Mouse (Mus musculus) limb, embryonic 12.5 days (tissue): ENCODE data around the gene Adgrd1. TPM values are rescaled to one million over a fixed set of nuclear protein-coding genes. Genes with fewer than 3 reads are reported as not detected.

Experiments used
- ATAC-seq: fragments of 200-750 bp; cut with Nextera tagmentation; 2 replicates; pipeline ENCODE4 v1.8.0; 2017; ENCODE audit warnings: low read depth, moderate TSS enrichment; ENCODE audit not compliant: insufficient number of reproducible peaks, insufficient read depth, low FRiP score, low TSS enrichment
- H3K27ac ChIP-seq: fragments of 300-500 bp; sonication (generic); 2 replicates; pipeline ENCODE4 v1.5.1; 2016; ENCODE audit warnings: mild to moderate bottlenecking, moderate library complexity
- H3K27me3 ChIP-seq: fragments of 300-500 bp; sonication (generic); 2 replicates; pipeline ENCODE4 v1.6.1; 2016; ENCODE audit warnings: mild to moderate bottlenecking, moderate library complexity
- H3K36me3 ChIP-seq: fragments of 300-500 bp; sonication (generic); 2 replicates; pipeline ENCODE4 v1.6.1; 2016; ENCODE audit warnings: mild to moderate bottlenecking, moderate library complexity
- H3K4me1 ChIP-seq: fragments of 300-500 bp; sonication (generic); replicated peaks from 2 replicates; pipeline ENCODE4 v1.6.1; 2016
- H3K4me2 ChIP-seq: fragments of 300-500 bp; sonication (generic); 2 replicates; pipeline ENCODE4 v1.6.1; 2016; ENCODE audit warnings: mild to moderate bottlenecking, moderate library complexity
- H3K4me3 ChIP-seq: fragments of 300-500 bp; sonication (generic); replicated peaks from 2 replicates; pipeline ENCODE4 v1.5.1; 2016; ENCODE audit warnings: mild to moderate bottlenecking
- H3K9ac ChIP-seq: fragments of 300-500 bp; sonication (generic); replicated peaks from 2 replicates; pipeline ENCODE4 v1.6.1; 2016; ENCODE audit warnings: mild to moderate bottlenecking, moderate library complexity
- H3K9me3 ChIP-seq: fragments of 300-500 bp; sonication (generic); 2 replicates; pipeline ENCODE4 v1.6.1; 2016; ENCODE audit warnings: mild to moderate bottlenecking, moderate library complexity
- WGBS: fragments of 180-500 bp; shearing (Covaris S2); methylation state at CpG from one replicate; pipeline ENCODE4 v1.1.7; 2016; 5-methylcytosine and 5-hydroxymethylcytosine counted together
- polyA plus RNA-seq: library from polyadenylated mRNA; unstranded; fragments of >200 nt; fragmentation: Nextera tagmentation; extraction: Ambion mirVana; gene quantifications from 2 replicates; pipeline ENCODE4 v1.2.1, GENCODE M21; 2016

The Adgrd1 gene
- polyA plus RNA-seq, 1 experiment from 2014 or later, result not detected

DNA sequence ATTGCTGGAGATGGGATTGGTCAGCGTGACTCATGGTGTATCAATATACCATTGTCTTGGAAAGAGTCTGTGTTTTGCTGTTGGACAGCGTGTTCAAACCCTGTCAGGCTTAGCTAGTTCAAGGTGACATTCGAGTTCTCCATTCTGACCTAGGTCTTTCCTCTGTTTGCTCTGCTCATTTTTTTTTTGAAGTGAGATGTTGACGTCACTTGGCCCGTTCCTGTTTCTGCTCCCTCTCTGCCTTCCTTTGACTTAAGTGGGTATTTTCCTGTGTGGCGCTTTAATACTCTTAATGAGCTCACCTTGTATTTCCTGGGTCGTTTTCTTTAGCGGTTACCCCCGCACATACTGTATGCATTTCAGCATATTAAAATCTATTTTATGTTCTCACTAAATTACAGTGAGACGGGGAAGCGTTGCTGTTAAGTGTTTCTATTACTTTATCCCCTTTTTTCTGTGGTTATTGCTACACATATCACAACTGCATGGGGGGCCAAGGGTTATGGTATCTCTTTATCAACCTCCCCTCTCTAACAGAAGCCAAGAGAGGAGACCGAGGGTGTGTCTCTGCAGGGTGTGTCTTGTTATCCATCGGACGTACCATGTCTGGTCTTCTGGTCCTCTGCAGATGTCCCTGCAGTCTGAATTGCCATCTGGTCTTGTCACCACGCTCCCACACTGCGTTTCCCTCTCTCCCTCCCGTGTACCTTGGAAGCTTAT is 83.6 kb downstream of the Adgrd1 start:
- H3K4me1 ChIP-seq, result no peaks in the 10 kb centered on the region
- H3K4me3 ChIP-seq, result no peak overlapping the region
- 71% methylated on average over 17 of the region's 17 CpGs for WGBS
- H3K27ac ChIP-seq, result no peak overlapping the region
- no peak for ATAC-seq
- H3K9ac ChIP-seq, result no peak overlapping the region
- no peaks in the 10 kb centered on the region for H3K36me3 ChIP-seq
- peaks cover 53% of the 10 kb centered on the region for H3K27me3 ChIP-seq
- H3K4me2 ChIP-seq, result no peak overlapping the region
- H3K9me3 ChIP-seq, result no peaks in the 10 kb centered on the region

DNA sequence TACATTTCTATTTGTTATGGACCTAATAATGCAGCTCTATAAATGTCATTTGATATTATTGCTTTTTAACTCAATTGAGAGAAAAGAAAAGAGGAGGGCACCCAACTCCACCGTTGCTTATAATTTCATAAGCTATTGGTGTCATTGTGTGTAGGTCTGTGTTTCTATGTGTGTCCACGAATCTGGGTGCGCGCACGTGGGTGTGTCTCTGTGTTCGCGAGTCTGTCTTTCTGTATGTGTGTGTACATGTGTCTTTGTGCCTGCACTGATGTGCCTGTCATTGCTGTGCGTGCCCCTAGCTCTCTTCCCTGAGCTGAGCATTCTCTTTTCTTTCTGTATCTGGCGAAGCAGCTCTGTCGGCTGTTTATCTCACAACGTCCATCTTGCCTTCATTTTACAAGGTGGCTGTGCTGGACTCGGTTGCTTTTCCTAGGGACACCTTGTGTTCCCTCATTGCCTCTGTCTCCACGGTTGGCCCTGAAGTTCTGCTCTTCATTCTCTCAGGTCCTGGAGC is 84.2 kb downstream of the Adgrd1 start:
- Histone ChIP-seq H3K27me3 (peaks cover 48% of the 10 kb centered on the region), H3K4me2 (no peak overlapping the region), H3K4me1 (no peaks in the 10 kb centered on the region), H3K9me3 (no peaks in the 10 kb centered on the region), H3K36me3 (no peaks in the 10 kb centered on the region), H3K9ac (no peak overlapping the region), H3K27ac (no peak overlapping the region), H3K4me3 (no peak overlapping the region)
- no peak for ATAC-seq
- WGBS, result 80% methylated on average over 13 of the region's 13 CpGs

DNA sequence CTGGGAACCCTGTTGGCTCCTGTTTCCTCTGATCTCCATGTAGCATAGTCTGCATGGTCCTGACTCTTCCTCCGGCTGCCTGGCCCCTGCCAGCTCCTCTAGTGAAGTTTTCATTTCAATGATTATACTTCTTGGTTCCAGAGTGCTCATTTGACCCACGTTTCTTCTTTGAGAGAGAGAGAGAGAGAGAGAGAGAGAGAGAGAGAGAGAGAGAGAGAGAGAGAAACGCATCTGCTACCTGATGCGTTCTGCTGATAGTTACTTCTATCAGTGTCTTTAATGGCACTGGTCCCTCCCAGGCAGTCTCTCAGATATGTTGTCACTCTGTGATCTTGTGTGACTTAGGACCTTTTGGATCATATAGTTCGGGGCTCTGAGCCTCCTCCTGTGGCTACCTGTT is 84.9 kb downstream of the Adgrd1 start:
- no peak overlapping the region for H3K4me3 ChIP-seq
- no peak overlapping the region for H3K4me2 ChIP-seq
- H3K9me3 ChIP-seq, result no peaks in the 10 kb centered on the region
- no peaks in the 10 kb centered on the region for H3K36me3 ChIP-seq
- peaks cover 41% of the 10 kb centered on the region for H3K27me3 ChIP-seq
- H3K9ac ChIP-seq, result no peak overlapping the region
- no peaks in the 10 kb centered on the region for H3K4me1 ChIP-seq
- WGBS, result 60% methylated on average over 5 of the region's 5 CpGs
- no peak overlapping the region for H3K27ac ChIP-seq
- no peak for ATAC-seq

DNA sequence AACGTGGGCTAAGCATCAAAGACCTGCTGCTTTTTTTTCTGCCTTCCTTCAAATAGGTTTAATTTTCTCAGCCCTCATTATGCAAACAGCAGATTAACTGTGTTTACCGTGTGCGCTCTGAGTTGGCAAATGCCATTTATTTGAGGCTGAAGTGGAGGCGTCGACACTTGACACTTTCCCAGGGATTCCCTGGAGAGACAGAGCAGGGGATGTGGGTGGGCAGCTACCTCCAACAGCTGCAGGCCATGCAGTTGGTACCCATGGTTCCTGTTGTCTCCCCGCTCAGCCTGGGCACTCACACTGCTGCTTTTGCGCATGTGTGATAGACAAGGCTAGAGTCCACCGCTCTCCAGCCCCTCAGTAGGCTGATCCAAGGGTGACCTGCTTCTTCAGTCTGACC is 86.0 kb downstream of the Adgrd1 start:
- Histone ChIP-seq H3K27me3 (peaks cover 36% of the 10 kb centered on the region), H3K9me3 (no peaks in the 10 kb centered on the region), H3K9ac (no peak overlapping the region), H3K36me3 (no peaks in the 10 kb centered on the region), H3K4me1 (no peaks in the 10 kb centered on the region), H3K27ac (no peak overlapping the region), H3K4me2 (no peak overlapping the region), H3K4me3 (no peak overlapping the region)
- WGBS, result 37% methylated on average over 8 of the region's 8 CpGs
- no peak for ATAC-seq

DNA sequence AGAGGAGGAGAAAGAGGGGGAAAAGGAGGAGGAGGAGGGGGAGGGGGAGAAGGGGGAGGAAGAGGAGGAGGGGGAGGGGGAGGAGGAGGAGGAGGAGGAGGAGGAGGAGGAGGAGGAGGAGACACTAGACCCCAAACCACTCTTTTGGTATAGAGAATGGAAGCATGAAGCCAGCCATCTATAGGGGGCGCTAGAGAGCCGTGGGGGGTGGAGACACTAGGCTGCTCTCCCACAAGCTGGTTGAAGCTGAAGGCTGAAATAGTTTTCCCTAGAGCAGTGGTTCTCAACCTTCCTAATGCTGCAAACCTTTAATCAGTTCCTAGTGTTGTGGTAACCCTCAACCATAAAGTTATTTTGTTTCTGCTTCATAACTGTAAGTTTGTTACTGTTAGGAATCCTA is 89.7 kb downstream of the Adgrd1 start:
- Histone ChIP-seq H3K4me3 (no peak overlapping the region), H3K27me3 (peaks cover 19% of the 10 kb centered on the region), H3K27ac (no peak overlapping the region), H3K36me3 (no peaks in the 10 kb centered on the region), H3K4me2 (no peak overlapping the region), H3K4me1 (no peaks in the 10 kb centered on the region), H3K9me3 (no peaks in the 10 kb centered on the region), H3K9ac (no peak overlapping the region)
- 9% methylated on average over 2 of the region's 2 CpGs for WGBS
- no peak for ATAC-seq

DNA sequence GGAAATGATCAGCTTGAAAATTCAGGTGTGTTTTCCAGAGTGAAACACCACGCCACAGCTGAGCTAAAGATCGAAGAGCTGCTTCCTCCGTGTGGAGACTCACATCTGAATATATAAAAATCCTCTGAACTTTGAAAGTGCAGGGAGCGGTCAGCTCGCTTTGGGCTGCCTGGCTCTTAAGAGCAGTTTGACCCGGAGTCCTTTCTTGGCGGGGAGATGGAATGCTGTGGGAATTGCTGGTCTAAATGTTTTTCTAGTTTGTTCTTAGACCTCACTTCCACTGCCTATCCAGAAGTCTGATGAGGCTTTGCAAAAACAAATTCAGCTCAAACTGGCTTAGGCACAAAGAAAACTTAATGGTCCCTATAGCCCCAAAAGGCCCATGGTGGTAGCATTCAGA is 90.4 kb downstream of the Adgrd1 start:
- WGBS, result 81% methylated on average over 7 of the region's 7 CpGs
- Histone ChIP-seq H3K4me1 (peaks cover 2% of the 10 kb centered on the region; the same call in 1 of the 2 replicates), H3K4me3 (no peak overlapping the region), H3K4me2 (no peak overlapping the region), H3K9ac (no peak overlapping the region), H3K27me3 (peaks cover 12% of the 10 kb centered on the region), H3K9me3 (no peaks in the 10 kb centered on the region), H3K27ac (no peak overlapping the region), H3K36me3 (no peaks in the 10 kb centered on the region)
- no peak for ATAC-seq

DNA sequence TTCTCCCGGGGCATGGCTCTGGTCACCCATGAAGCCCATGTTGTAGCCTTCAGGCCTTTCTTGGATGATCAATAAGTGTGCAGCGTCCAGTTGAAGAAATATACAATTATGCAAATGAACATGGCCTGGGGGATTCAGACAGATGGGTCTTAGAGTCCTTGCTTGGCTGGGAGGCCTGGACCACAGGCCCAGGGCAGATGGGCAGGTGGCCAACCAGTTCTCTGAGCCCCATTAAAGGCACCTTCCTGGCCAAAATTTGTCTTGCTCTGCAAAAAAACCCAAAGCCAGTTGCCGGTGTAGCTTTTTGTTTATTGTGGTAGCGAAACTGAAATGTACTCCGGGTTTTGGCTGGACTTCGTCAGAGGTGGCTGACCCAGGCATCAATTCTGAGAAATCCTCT is 92.5 kb downstream of the Adgrd1 start:
- H3K9ac ChIP-seq, result no peak overlapping the region
- H3K4me1 ChIP-seq, result peaks cover 7% of the 10 kb centered on the region; the same call in 1 of the 2 replicates
- no peak overlapping the region for H3K4me2 ChIP-seq
- H3K27me3 ChIP-seq, result no peaks in the 10 kb centered on the region
- no peaks in the 10 kb centered on the region for H3K9me3 ChIP-seq
- H3K4me3 ChIP-seq, result no peak overlapping the region
- no peak overlapping the region for H3K27ac ChIP-seq
- no peaks in the 10 kb centered on the region for H3K36me3 ChIP-seq
- WGBS, result 87% methylated on average over 6 of the region's 6 CpGs
- no peak for ATAC-seq

DNA sequence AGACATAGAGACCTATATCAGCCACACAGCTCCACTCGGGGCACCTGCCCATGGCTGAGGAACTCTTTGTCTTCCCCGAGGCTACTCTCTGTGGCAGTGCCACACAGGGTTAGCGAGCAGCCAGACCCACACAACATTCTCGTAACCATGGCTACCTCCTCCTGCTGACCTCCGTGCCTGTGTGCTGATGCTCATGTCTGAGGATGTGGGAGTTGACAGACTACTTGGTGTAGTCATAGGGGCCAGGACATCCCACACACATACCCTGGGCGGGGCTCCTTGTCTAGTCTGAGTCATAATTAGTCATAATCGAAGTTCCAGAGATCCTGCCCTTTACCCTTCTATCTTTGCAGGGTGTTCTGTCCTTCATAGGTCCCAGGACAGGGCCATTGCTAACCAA is 93.5 kb downstream of the Adgrd1 start:
- Histone ChIP-seq H3K4me2 (no peak overlapping the region), H3K27me3 (no peaks in the 10 kb centered on the region), H3K9me3 (no peaks in the 10 kb centered on the region), H3K4me3 (no peak overlapping the region), H3K9ac (no peak overlapping the region), H3K4me1 (peaks cover 7% of the 10 kb centered on the region; the same call in 1 of the 2 replicates), H3K36me3 (no peaks in the 10 kb centered on the region), H3K27ac (no peak overlapping the region)
- 74% methylated on average over 7 of the region's 7 CpGs for WGBS
- no peak for ATAC-seq

DNA sequence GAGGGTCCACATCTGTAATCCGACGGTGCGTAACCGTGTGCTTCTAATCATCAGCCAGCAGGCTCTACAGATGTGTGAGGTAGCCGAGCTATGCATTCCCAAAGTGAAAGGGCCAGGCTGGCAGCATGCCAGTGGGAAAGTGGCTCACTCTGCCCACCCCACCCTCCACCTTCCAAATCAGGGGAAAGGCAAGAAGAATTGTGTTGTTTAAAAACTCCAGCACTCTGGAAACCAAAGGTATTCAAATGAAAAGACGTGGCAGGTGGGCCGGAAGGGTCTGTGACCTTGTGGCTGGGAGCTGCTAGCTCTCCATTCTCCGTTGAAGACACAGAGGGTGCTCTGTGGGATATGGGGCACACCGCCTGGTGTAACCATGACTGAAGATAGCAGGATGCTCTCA is 100.0 kb downstream of the Adgrd1 start:
- H3K4me3 ChIP-seq, result no peak overlapping the region
- no peak for ATAC-seq
- H3K27me3 ChIP-seq, result no peaks in the 10 kb centered on the region; the same call in 1 of the 2 replicates
- 42% methylated on average over 9 of the region's 9 CpGs for WGBS
- H3K9ac ChIP-seq, result no peak overlapping the region
- peaks cover 17% of the 10 kb centered on the region for H3K4me1 ChIP-seq
- no peak overlapping the region for H3K27ac ChIP-seq
- H3K9me3 ChIP-seq, result no peaks in the 10 kb centered on the region
- H3K4me2 ChIP-seq, result no peak overlapping the region
- no peaks in the 10 kb centered on the region for H3K36me3 ChIP-seq

DNA sequence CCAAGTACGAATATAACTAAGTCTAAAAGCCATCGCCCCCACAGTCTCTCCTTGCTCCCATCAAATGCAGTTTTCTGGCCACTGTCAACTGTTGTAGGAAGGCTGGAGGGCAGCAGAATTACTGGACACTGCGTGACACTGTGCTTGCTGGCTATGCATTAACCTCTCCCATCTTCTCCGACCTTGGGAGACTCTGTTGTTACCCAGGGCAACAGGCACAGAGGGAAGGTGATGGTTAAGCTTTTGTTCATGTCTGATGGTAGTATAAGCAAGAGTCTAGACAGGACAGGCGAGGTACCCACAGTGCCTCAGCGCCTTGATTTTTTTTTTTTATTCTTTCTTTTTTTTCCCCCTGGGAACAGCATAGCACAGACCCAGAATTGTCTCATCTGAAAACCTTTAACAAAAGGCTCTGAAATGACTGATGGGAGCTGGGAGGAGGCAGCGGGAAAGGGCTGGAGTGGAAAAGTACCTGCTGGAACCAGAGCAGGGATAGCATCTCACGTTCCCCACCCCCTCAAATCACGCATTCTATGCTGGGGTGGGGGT is 100.5 kb downstream of the Adgrd1 start:
- 82% methylated on average over 9 of the region's 9 CpGs for WGBS
- Histone ChIP-seq H3K36me3 (no peaks in the 10 kb centered on the region), H3K27ac (no peak overlapping the region), H3K4me1 (peaks cover 14% of the 10 kb centered on the region), H3K4me2 (no peak overlapping the region), H3K9me3 (no peaks in the 10 kb centered on the region), H3K9ac (no peak overlapping the region), H3K27me3 (no peaks in the 10 kb centered on the region; the same call in 1 of the 2 replicates), H3K4me3 (no peak overlapping the region)
- no peak for ATAC-seq

DNA sequence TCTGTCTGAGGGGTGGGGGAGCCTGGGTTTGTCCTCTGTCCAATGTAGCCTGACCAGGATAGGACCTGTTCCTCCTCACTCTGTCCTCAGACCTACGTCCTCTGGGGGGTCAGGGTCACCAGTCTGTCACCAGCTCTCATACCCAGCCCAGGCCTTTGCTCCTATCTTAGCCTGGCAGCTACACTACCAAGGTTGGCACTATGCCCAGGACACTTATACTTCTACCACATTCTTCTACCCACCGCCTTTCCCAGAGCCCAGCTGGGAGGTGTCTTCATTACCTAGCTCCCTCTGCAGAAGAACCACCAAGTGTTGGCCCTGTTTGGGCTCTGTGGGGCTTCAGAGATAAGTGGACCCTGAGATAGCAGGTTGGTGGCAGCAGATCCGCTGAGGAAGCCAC is 103.6 kb downstream of the Adgrd1 start:
- H3K4me2 ChIP-seq, result no peak overlapping the region
- no peak for ATAC-seq
- H3K4me3 ChIP-seq, result no peak overlapping the region
- H3K27me3 ChIP-seq, result no peaks in the 10 kb centered on the region; the same call in 1 of the 2 replicates
- H3K4me1 ChIP-seq, result peaks cover 11% of the 10 kb centered on the region
- no peaks in the 10 kb centered on the region for H3K36me3 ChIP-seq
- WGBS, result 85% methylated on average over 3 of the region's 3 CpGs
- no peaks in the 10 kb centered on the region for H3K9me3 ChIP-seq
- H3K27ac ChIP-seq, result no peak overlapping the region
- H3K9ac ChIP-seq, result no peak overlapping the region

DNA sequence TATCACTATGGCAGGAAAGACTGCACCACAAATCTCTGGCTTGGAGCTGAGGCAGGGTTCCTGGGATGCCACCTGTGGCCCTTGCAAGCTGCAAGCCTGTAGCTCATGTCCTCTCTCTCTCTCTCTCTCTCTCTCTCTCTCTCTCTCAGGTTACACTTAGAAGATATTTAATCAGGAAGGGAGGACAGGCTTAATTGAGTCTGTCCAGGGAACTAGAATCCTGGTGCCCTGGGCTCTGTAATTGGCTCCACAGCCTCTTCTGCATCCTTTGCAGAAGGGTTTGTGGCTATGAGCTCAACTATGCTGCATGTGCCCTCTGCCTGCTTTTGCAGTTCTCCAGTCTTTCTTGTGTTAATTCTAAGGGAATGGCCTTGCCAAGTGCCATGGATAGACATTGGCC is 111.7 kb downstream of the Adgrd1 start:
- no peaks in the 10 kb centered on the region for H3K36me3 ChIP-seq
- ATAC-seq, result no peak

More for the DNA sequence above, 111.7 kb downstream of the Adgrd1 start:
- Histone ChIP-seq H3K27me3 (no peaks in the 10 kb centered on the region; the same call in none of the 2 replicates), H3K4me3 (no peak overlapping the region), H3K9ac (no peak overlapping the region), H3K4me2 (no peak overlapping the region), H3K9me3 (no peaks in the 10 kb centered on the region), H3K4me1 (0 out of 2 replicates have a peak, but pooled peaks cover 5% of the 10 kb centered on the region), H3K27ac (no peak overlapping the region)
